Mouse (Mus musculus) natural killer cell, adult 2 months (primary cell): ENCODE data around the gene Tnks1bp1.

Experiments used
- DNase-seq, 2 experiments: peaks; one replicate each; pipeline ENCODE4 v3.0.0; 2022; ENCODE audit warnings: low spot score in 2 of 2

The Tnks1bp1 gene

GRCm38 (mm10) chr2:85047596-85048167 is at the start of gene Tnks1bp1:
TSS of gene Tnks1bp1 (plus strand) at chr2:85048022.
- peak; percentile 93 to 97 for DNase-seq

DNA sequence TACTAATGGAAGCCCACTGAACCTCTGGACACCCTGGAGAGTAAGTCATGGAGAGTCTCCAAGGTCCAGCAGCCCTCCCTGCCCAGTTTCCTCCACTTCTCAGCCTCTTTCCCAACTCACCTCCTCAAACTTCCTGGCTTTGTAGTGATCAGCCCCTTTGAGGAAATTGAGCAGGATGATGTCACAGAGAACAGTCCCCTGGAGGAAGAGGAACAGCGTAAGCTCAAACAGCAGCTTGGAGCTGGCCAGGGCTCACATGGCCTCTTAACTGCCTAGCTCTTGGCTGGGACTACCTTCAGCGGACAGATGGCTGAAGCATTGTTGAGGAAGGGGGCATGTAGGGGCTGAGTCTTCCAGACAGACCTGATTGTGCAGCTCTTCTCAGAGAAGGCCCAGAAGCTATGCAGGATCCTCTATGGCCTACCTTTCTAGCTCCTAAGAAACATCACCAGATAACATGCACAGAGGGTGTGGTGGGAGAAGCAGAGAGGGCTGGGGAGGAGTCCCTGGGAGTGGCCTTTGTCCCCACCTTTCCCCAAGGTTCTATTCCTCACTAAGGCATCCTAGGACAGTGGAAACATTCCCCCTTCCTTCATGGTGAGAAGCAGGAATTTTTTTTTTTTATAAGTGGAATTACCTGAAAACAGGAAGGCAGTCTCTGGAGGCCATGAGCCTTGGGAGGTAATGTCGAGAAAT is 48.2 kb upstream of the Tnks1bp1 start:
- DNase-seq: no peak

DNA sequence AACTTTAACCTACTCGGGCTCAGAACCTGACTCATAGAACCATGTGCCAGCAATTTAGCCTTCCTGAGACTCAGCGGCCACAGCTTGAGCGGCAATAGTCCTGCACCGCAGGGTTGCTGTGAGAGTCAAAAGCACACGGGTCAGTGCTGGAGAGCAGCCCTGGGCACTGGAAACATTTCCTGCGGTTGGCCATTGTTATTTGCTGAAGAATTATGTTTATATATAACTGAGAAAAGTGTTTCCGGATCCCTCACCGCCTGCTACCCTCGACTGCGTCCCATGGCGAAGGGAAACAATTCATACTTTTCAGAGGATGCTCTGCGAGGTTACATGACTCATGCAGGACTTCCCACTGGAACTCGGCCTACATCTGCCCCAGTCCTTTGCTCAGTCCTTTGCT is 46.3 kb upstream of the Tnks1bp1 start:
- DNase-seq: no peak

DNA sequence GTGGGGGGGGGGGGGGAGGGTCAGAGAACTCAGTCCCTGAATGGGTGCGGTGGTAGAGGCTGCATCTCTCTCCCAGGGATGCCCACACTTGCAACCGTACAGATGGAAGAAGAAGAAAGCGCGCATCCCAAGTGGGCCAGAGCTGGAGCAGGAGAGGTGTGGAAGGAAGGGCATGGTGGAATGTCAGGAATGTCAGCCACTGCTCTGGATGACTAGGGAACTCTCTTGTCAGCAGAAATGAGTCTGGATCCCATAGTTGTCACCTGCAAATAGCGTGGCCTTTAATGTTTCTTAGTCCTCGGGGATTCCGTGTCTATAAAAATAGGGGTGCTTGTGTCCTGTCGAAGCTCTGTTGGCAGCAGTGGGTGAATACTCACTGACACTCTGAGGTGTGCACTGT is 45.2 kb upstream of the Tnks1bp1 start:
- no peak for DNase-seq

- no peak for DNase-seq
Observed at GRCm38 (mm10) chr2:85004341-85004740, 43.5 kb upstream of the Tnks1bp1 start.

DNA sequence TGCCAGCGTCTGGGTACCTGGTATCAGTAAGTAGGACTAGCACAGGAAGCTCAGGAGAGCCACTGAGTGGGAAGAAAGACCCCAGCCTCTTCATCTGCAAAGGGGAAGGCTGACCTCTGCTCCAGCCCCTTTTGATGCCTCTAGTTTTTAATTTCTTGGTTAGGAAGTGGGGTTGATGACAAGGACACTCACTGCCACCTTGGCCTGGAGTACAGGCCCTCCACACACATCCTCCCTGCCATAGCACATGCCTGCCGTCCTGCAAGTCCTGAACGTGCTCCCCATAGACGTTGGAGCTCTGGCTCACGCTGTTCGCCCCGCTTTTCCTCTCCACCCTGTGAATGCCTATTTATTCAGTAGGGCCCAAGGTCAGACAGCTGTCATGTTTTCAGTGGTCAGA is 41.2 kb upstream of the Tnks1bp1 start:
- DNase-seq: no peak

- DNase-seq: peak; percentile 38 to 44
Observed at GRCm38 (mm10) chr2:85007729-85008128, 40.1 kb upstream of the Tnks1bp1 start.

DNA sequence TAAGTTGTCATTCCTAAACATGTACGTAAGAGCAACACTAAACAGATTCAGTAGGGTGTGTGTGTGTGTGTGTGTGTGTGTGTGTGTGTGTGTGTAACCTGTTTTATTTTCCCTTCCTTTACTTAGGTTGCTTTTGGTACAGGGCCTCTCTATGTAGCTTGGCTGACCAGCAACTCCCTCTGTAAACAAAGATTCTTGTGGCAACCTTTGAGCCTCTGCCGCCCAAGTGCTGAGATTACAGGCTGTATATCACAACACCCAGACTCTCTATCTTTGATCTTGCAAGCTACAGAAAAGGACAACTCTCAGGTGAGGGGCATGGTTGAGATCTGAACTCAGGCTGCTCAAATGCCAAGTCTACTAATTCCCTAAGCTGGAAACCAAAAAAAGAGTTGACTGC is 38.6 kb upstream of the Tnks1bp1 start:
- DNase-seq: no peak

GRCm38 (mm10) chr2:85011906-85012604 is 35.8 kb upstream of the Tnks1bp1 start:
- no peak for DNase-seq

DNA sequence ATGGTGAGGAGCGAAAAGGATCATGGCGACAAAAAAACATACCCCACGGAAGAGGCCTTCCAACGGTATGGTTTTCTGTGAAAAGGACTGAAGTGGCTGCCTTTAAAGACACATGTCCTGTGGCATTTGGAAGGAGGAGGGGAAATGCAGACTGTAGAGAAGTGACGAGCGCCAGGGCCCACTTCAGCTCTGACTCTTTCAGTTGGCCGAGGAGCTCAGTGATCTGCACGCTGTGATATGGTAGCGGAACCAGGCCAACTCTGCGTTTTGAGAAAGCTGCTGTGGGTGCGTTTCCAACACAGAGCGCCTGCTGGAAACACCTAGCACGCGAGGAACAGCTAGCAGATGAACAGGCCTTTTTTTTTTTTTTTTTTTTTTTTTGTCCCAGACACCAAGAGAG is 35.1 kb upstream of the Tnks1bp1 start:
- no peak for DNase-seq

DNA sequence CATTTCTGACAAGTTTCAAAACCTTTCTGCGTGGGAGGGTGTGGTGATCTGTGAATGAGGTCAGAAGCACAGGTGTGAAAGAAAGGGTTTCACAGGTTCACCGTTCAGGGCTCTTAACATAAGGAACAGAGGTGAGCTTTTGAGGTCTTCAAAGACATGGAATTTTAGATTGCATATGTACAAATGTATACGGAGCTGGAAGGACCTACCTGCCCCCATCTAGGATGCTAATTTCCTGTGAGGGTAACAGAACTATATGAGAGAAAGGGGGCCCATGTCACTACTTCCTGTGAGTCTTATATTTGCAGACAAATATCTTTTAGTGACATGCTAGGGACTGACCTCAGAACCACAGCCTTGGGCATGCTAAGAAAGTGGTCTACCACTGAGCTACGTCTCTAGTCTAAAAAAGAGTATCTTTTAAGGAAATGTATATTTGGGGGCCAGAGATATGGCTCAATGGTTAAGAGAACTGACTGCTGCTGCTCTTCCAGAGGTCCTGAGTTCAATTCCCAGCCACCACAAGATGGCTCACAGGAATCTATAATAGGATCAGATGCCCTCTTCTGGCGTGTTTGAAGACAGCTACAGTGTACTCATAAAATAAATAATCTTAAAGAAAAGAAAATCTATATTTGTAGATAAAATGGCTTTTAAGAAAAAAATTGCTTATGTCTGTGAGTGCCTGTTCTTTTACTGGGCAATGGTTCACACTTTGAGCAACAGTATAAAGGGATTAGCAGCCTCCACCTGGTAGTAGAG is 33.8 kb upstream of the Tnks1bp1 start:
- peak; percentile 68 to 85 for DNase-seq

DNA sequence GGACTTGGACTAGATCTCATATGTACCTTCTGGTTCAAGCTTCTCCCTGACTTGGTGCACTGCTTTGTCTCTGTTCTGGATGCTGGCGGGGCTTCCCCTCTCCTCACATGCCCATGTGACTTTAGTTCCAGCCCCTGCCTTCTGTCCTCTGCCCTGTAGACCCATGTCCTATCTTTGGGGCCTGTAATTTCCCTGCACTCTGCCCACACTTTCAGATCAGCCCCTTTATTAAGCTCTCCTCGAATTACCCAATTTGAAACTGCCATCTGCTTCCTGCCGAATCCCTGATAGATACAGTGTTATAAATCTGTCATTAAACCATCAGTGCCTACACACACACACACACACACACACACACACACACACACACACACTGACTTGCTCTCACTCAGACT is 33.2 kb upstream of the Tnks1bp1 start:
- DNase-seq: peak in 1 of 2 experiments; percentile 23

DNA sequence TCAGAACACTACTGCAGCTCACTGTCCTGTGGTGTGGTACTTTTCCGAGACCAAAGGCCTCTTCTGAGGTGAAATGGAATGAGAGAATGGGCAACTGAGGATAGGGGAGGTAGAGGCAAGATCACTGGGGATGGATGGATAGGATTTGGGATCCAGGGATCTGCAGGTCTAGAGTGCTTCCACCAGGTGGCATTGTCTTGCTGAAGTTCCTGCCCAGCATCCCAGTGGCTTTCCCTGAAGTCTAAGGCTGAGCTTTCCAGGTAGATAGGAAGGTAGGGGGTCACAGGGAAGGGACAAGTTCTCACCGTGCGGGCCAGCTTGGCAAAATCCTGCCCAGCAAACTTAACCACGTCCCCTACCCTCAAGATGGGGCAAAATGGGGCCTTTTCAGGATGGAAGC is 25.8 kb upstream of the Tnks1bp1 start:
- no peak for DNase-seq

- no peak for DNase-seq
Observed at GRCm38 (mm10) chr2:85026178-85026577, 21.6 kb upstream of the Tnks1bp1 start.

DNA sequence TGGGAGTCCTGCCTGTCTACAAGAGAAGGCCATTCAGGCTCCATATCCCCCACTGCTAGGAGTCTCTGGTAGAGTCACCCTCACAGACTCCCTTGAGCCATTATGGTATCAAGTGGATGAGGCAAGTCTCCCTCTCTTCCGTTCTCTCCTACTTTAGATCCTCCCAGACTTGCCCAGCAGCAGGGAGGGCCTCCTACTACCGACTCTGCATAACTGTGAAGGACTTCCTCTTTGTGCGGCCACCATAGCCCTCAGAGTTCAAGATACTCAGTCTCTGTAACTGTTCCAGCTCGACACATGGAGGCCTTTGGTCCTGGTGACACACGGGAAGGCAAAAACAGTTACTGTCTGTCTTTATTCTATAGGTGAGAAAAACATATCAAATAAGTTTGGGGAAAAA is 20.5 kb upstream of the Tnks1bp1 start:
- no peak for DNase-seq

- no peak for DNase-seq
Observed at GRCm38 (mm10) chr2:85029897-85030296, 17.9 kb upstream of the Tnks1bp1 start.

DNA sequence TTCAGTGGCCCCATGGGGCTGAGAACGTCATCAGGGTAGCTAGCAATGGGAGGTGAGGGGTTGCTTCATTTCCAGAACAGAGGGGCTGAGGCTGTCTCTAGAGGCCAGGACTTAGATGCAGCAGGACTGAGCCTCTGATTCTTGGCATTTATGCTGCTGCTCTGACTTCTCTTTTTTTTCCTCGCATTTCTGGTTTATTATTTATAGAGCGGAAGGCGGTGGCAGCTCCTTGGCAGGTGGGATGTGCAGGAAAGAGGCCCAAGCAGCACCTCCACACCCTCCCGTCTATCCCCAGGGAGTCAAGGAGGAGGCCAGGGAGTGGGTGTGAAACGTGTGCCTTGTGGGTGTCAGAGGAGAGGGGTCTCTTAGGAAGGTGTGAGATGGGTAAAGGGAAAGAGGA is 16.8 kb upstream of the Tnks1bp1 start:
- no peak for DNase-seq

DNA sequence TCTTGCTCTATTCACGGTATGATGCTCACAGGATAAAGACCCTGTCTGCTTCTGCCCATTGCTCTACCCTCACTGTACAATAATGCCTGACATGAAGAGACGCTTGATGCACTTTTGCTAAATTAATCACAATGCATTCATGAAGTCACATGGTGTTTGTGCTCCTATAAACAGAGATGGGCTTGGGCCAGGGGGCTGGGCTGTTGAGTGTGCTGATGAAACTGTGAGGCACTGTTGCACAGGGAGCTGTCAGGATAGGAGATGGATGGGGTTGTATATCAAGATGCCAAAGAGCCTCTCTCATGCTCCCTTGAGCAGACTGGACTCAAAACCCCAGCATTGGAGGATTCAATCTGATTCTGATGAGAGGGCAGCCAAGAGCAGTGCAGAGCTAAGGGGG is 14.7 kb upstream of the Tnks1bp1 start:
- DNase-seq: no peak

- DNase-seq: peak; percentile 24 to 45
Observed at GRCm38 (mm10) chr2:85034169-85034568, 13.7 kb upstream of the Tnks1bp1 start.

DNA sequence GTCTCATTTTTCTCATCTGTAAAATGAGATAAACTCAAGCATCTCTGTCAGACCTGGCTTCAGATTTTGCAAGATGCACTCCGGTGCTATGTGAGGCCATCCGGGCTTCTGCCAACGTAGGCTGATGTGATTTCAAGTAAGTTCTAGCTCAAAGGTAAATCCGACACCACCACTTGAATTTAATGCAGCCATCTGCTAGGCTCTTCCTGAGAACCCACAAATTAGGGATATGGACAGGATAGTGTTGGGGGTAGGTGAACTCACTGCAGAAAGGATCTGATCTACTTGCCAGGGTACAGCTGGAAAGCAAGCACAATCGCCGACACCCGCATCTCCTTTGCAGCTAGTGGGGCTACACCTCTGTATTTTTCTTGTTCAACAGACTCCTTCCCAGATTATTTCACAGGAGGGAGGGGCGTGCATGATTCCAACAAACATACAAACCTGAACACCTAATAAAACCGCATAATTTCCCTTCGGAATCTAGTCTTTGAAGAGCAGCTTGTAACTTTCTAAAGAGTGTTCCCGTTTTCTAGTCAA is 11.2 kb upstream of the Tnks1bp1 start:
- DNase-seq: no peak

DNA sequence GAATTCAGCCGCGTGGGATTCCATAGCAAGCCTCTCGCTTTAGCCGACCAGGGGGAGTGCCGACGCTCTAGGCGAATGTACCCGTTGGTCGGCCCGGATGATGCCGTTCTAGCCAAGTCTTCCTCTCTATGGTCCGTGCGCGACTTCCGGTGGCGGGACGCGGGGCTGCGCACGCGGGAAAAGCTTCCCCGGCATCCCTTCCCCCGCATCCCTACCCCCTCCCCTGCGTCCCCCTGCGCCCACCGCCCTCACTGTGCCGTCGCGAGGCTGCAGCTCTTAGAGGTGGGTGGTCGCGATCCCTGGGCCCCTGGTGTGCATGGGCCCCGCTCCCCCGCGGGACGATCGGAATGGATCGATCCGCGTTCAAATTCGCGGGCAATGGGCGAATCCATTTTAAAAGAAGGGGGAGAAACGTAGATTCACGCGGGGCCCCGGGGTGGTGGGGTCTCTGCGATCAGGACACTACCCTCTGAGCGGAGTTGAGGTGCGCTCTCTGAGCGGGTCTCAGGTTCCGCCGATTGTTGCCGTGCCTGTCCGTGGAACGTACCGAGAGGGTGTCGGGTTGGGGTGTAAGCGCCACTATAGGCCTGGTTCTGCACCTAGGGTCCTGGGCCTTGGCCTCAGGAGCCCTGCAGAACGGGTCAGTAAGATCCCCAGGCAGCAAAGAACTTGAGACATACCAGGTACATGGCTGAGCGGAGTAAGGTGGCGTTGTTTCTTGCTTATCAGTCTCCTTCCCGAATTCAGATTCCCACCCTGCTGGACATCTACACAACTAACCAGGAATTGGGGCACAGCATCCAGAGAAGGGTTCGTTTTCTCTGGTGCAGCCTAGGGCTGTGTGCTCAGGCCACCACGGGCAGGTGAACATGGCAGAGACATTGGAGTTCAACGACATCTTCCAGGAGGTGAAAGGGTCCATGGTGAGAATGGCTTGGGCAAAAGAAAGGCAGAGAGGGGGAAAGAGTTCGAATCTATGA is 10.5 kb upstream of the Tnks1bp1 start, which contains the start of the genes Ssrp1 and P2rx3:
TSS of gene Ssrp1 (plus strand) at position 188 of the 980 bp plus-strand sequence.
TSS of gene P2rx3 (minus strand) at position 416 of the 980 bp plus-strand sequence.
- peak; percentile 85 to 91 for DNase-seq
